Mouse (Mus musculus) heart, embryonic 14.5 days (tissue): Measurements from ENCODE around the gene Erc2. TPM values are rescaled to one million over a fixed set of nuclear protein-coding genes. Genes with fewer than 3 reads are reported as not detected.
"Not testable (repeated sequence)": the region's sequence is repeated elsewhere in the genome, so short reads cannot be mapped to it uniquely, and the experiment has no call there.

Experiments
- ATAC-seq: fragments of 200-750 bp; cut with Nextera tagmentation; 2 replicates; pipeline ENCODE4 v1.8.0; 2017; ENCODE audit warnings: low read depth, moderate TSS enrichment; ENCODE audit not compliant: insufficient number of reproducible peaks, insufficient read depth, low FRiP score
- H3K27ac ChIP-seq, 2 experiments: fragments of 200-500 bp in 1 of 2; fragments of 300-500 bp in 1 of 2; sonication (generic) in 1 of 2; replicated peaks in 1 of 2; 2 replicates each; pipeline ENCODE4 v1.5.1; 2012 to 2014; ENCODE audit warnings: low read depth in 2 of 2, low read length in 2 of 2, control low read depth in 1 of 2, mild to moderate bottlenecking in 1 of 2, mixed read lengths in 1 of 2; ENCODE audit not compliant: control insufficient read depth in 1 of 2, insufficient read depth in 1 of 2
- H3K27me3 ChIP-seq: fragments of 300-500 bp; sonication (generic); 2 replicates; pipeline ENCODE4 v1.6.1; 2014; ENCODE audit warnings: mild to moderate bottlenecking, low read length, control low read depth; ENCODE audit not compliant: control insufficient read depth, insufficient read depth
- H3K36me3 ChIP-seq: fragments of 300-500 bp; sonication (generic); 2 replicates; pipeline ENCODE4 v1.6.1; 2014; ENCODE audit warnings: mild to moderate bottlenecking, control low read depth, low read length, mixed read lengths; ENCODE audit not compliant: control insufficient read depth, insufficient read depth
- H3K4me1 ChIP-seq, 2 experiments: fragments of 200-500 bp in 1 of 2; fragments of 300-500 bp in 1 of 2; sonication (generic) in 1 of 2; 2 replicates each; pipeline ENCODE4 v1.6.1; 2012 to 2014; ENCODE audit warnings: low read length in 2 of 2, control low read depth in 1 of 2, mixed read lengths in 1 of 2; ENCODE audit not compliant: control insufficient read depth in 2 of 2, insufficient read depth in 2 of 2
- H3K4me2 ChIP-seq: fragments of 300-500 bp; sonication (generic); 2 replicates; pipeline ENCODE4 v1.6.1; 2014; ENCODE audit warnings: mild to moderate bottlenecking, low read length
- H3K4me3 ChIP-seq, 2 experiments: fragments of 200-500 bp in 1 of 2; fragments of 300-500 bp in 1 of 2; sonication (generic) in 1 of 2; 2 replicates each; pipeline ENCODE4 v1.5.1; 2012 to 2014; ENCODE audit warnings: low read length in 2 of 2, mild to moderate bottlenecking in 2 of 2, control low read depth in 1 of 2, low read depth in 1 of 2, moderate library complexity in 1 of 2; ENCODE audit not compliant: control insufficient read depth in 1 of 2, insufficient read depth in 1 of 2
- H3K9ac ChIP-seq: fragments of 300-500 bp; sonication (generic); 2 replicates; pipeline ENCODE4 v1.6.1; 2014; ENCODE audit warnings: mild to moderate bottlenecking, low read length
- H3K9me3 ChIP-seq: fragments of 300-500 bp; sonication (generic); 2 replicates; pipeline ENCODE4 v1.6.1; 2016; ENCODE audit warnings: low read length, control low read depth; ENCODE audit not compliant: control insufficient read depth
- WGBS: fragments of 180-500 bp; shearing (Covaris S2); extraction: QIAGEN DNeasy Blood & Tissue Kit; methylation state at CpG from one replicate; pipeline ENCODE4 v1.1.7; 2014; 5-methylcytosine and 5-hydroxymethylcytosine counted together
- polyA plus RNA-seq: library from polyadenylated mRNA; unstranded; fragments of >200 nt; fragmentation: Nextera tagmentation; extraction: Ambion mirVana; gene quantifications from 2 replicates; pipeline ENCODE4 v1.2.1, GENCODE M21; 2014

The Erc2 gene
- polyA plus RNA-seq, 1 experiment from 2014 or later = 3.2 TPM

- Histone ChIP-seq H3K36me3 (no peaks in the 10 kb centered on the region), H3K4me3 (no peak overlapping the region), H3K9me3 (no peaks in the 10 kb centered on the region), H3K9ac (no peak overlapping the region), H3K4me1 (no peaks in the 10 kb centered on the region), H3K27ac (no peak overlapping the region), H3K4me2 (no peak overlapping the region), H3K27me3 (no peaks in the 10 kb centered on the region)
- ATAC-seq = no peak
These were observed 240.1 kb downstream of the Erc2 start for GRCm38 (mm10) chr14:27862299-27862698.

- Histone ChIP-seq H3K4me3 (no peak overlapping the region), H3K4me2 (no peak overlapping the region)
- no peak for ATAC-seq
These were observed 245.2 kb downstream of the Erc2 start for GRCm38 (mm10) chr14:27867386-27867785.

DNA sequence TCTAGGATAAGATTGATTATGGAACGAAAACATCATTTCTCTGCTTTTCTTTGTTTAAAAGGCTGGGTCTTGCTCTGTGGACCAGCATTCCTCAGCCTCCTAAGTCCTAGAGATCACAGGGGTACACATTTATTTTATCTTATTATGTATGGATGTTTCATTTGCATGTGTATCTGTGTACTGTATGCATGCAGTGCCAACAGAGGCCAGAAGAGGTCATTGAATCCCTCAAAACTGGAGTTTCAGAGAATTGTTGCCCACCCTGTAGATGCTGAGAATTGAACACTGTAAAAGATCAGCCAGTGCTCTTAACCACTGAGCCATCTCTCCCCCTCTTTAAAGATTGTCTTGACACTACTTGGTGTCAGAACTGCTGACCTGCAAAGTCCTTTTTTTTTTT lies 251.4 kb downstream of the Erc2 start:
- no peaks in the 10 kb centered on the region for H3K36me3 ChIP-seq
- no peak overlapping the region for H3K9ac ChIP-seq
- H3K4me1 ChIP-seq = no peaks in the 10 kb centered on the region
- H3K9me3 ChIP-seq = no peaks in the 10 kb centered on the region
- no peaks in the 10 kb centered on the region for H3K27me3 ChIP-seq
- H3K4me2 ChIP-seq = no peak overlapping the region
- 73% methylated on average over 1 of the region's 1 CpGs for WGBS
- H3K4me3 ChIP-seq = no peak overlapping the region
- ATAC-seq = no peak
- no peak overlapping the region for H3K27ac ChIP-seq

More at GRCm38 (mm10) chr14:27867386-27867785, 245.2 kb downstream of the Erc2 start:
- H3K27me3 ChIP-seq = no peaks in the 10 kb centered on the region
- H3K9ac ChIP-seq = no peak overlapping the region
- H3K27ac ChIP-seq = no peak overlapping the region
- no peaks in the 10 kb centered on the region for H3K36me3 ChIP-seq
- no peaks in the 10 kb centered on the region for H3K9me3 ChIP-seq
- no peaks in the 10 kb centered on the region for H3K4me1 ChIP-seq

GRCm38 (mm10) chr14:27875991-27876411 lies 253.8 kb downstream of the Erc2 start:
- WGBS = 87% methylated on average over 13 of the region's 13 CpGs
- Histone ChIP-seq H3K27ac (no peak overlapping the region), H3K36me3 (no peaks in the 10 kb centered on the region), H3K9me3 (no peaks in the 10 kb centered on the region), H3K4me2 (no peak overlapping the region), H3K4me1 (no peaks in the 10 kb centered on the region), H3K27me3 (no peaks in the 10 kb centered on the region), H3K4me3 (no peak overlapping the region), H3K9ac (no peak overlapping the region)
- no peak for ATAC-seq

GRCm38 (mm10) chr14:27881972-27882371 lies 259.7 kb downstream of the Erc2 start:
- no peak overlapping the region for H3K4me3 ChIP-seq
- 78% methylated on average over 5 of the region's 5 CpGs for WGBS
- ATAC-seq = no peak

GRCm38 (mm10) chr14:27886337-27886736 lies 264.1 kb downstream of the Erc2 start:
- ATAC-seq = not testable (repeated sequence)

More at GRCm38 (mm10) chr14:27881972-27882371, 259.7 kb downstream of the Erc2 start:
- H3K4me1 ChIP-seq = no peaks in the 10 kb centered on the region
- no peaks in the 10 kb centered on the region for H3K36me3 ChIP-seq
- H3K9me3 ChIP-seq = no peaks in the 10 kb centered on the region
- H3K27ac ChIP-seq = no peak overlapping the region
- no peak overlapping the region for H3K4me2 ChIP-seq
- H3K9ac ChIP-seq = no peak overlapping the region
- H3K27me3 ChIP-seq = no peaks in the 10 kb centered on the region

DNA sequence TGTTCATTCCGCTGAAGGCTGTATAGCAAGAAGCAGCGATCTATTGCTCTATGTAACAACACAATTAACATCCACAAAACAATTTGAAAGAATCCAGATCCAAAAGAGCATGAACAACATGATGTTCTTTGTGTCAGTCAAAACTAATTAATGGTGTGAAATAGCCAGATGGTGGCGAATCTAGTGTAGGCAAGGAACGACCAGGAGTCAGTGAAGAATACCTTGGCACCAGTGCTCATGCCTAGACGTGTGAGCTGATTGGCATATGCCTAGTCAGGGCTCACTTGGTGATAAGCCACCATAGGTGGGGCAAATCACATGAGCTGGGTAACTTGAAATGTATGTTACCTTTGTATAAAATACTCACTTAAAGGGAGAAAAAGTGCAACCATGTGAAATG lies 265.3 kb downstream of the Erc2 start:
- H3K4me3 ChIP-seq = no peak overlapping the region
- ATAC-seq = no peak
- no peaks in the 10 kb centered on the region for H3K4me1 ChIP-seq
- WGBS = 81% methylated on average over 5 of the region's 5 CpGs
- H3K27me3 ChIP-seq = no peaks in the 10 kb centered on the region
- no peak overlapping the region for H3K9ac ChIP-seq
- no peaks in the 10 kb centered on the region for H3K36me3 ChIP-seq
- no peak overlapping the region for H3K27ac ChIP-seq
- no peak overlapping the region for H3K4me2 ChIP-seq
- H3K9me3 ChIP-seq = no peaks in the 10 kb centered on the region

More at GRCm38 (mm10) chr14:27886337-27886736, 264.1 kb downstream of the Erc2 start:
- not testable (repeated sequence) for H3K4me1 ChIP-seq, H3K4me2 ChIP-seq, H3K27me3 ChIP-seq, H3K27ac ChIP-seq, H3K9me3 ChIP-seq, H3K36me3 ChIP-seq, H3K9ac ChIP-seq, H3K4me3 ChIP-seq
- 76% methylated on average over 5 of the region's 5 CpGs for WGBS

DNA sequence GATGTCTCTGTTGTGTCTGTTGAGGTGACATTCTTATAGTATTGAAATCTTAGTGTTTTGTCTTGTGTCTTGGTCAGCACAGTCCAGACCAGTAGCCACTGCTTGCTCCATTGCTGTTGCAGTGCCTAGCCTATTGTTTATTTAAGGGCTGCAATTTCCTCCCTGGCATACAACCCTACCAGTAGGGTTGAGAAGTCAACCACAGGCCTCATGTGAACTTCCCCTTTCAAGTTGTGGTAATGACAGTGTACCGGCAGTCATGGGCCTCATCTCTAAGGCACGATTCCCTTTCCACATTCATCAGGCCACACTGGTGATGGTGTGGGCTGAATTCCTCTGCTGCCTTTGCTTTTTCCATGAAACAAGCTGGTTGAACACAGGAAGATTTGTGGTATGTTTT lies 267.4 kb downstream of the Erc2 start:
- no peak overlapping the region for H3K27ac ChIP-seq
- WGBS = 65% methylated on average over 2 of the region's 2 CpGs
- no peak overlapping the region for H3K9ac ChIP-seq
- H3K36me3 ChIP-seq = no peaks in the 10 kb centered on the region
- H3K4me3 ChIP-seq = no peak overlapping the region
- no peak for ATAC-seq
- H3K4me1 ChIP-seq = no peaks in the 10 kb centered on the region
- H3K4me2 ChIP-seq = no peak overlapping the region
- H3K27me3 ChIP-seq = no peaks in the 10 kb centered on the region
- no peaks in the 10 kb centered on the region for H3K9me3 ChIP-seq
